Mouse (Mus musculus): ENCODE measurements around the gene Rnf152. TPM values are rescaled to one million over a fixed set of nuclear protein-coding genes. Genes with fewer than 3 reads are reported as not detected.
A peak's percentile ranks its signal among the peaks of the same experiment; 100 is the strongest.

The Rnf152 gene
- 1 to 10 TPM; 2.6 TPM for total RNA-seq (2021)
- long read RNA-seq, experiment 1, partial matches to known transcripts = 0 of 1 reads
- long read RNA-seq, experiment 1, other reads (novel, unspliced or antisense) = 1 of 1 reads
- long read RNA-seq, experiment 2 = 0 reads

GRCm38 (mm10) chr1:105356291-105357011 is at the start of gene Rnf152:
Gene Rnf152, minus strand, starts transcription at chr1:105356710.
- peak; percentile 32 to 47 for DNase-seq (ENCODE audit: low spot score in 2 of 2)

GRCm38 (mm10) chr1:105402853-105403252 is 46.3 kb upstream of the Rnf152 start:
- no peak for DNase-seq (ENCODE audit: low spot score in 2 of 2)

- DNase-seq (ENCODE audit: low spot score in 2 of 2) = no peak
These were observed 27.8 kb upstream of the Rnf152 start for GRCm38 (mm10) chr1:105384141-105384937.

GRCm38 (mm10) chr1:105377546-105377945 is 21.0 kb upstream of the Rnf152 start:
- DNase-seq (ENCODE audit: low spot score in 2 of 2) = no peak

GRCm38 (mm10) chr1:105374618-105375017 is 18.1 kb upstream of the Rnf152 start:
- no peak for DNase-seq (ENCODE audit: low spot score in 2 of 2)

GRCm38 (mm10) chr1:105362701-105363100 is 6.2 kb upstream of the Rnf152 start:
- DNase-seq (ENCODE audit: low spot score in 2 of 2) = no peak

- DNase-seq (ENCODE audit: low spot score in 2 of 2) = no peak
These were observed 2.4 kb upstream of the Rnf152 start for GRCm38 (mm10) chr1:105358896-105359295.

GRCm38 (mm10) chr1:105355910-105356290 is 610 bp downstream of the Rnf152 start:
- peak in 1 of 2 experiments; percentile 49 for DNase-seq (ENCODE audit: low spot score in 2 of 2)

- peak; percentile 26 to 58 for DNase-seq (ENCODE audit: low spot score in 2 of 2)
These were observed 1.3 kb downstream of the Rnf152 start for GRCm38 (mm10) chr1:105354901-105355891.

- no peak for DNase-seq (ENCODE audit: low spot score in 2 of 2)
These were observed 4.7 kb downstream of the Rnf152 start for GRCm38 (mm10) chr1:105351806-105352205.

GRCm38 (mm10) chr1:105342305-105342704 is 14.2 kb downstream of the Rnf152 start:
- DNase-seq (ENCODE audit: low spot score in 2 of 2) = no peak

GRCm38 (mm10) chr1:105340943-105341342 is 15.6 kb downstream of the Rnf152 start:
- no peak for DNase-seq (ENCODE audit: low spot score in 2 of 2)

GRCm38 (mm10) chr1:105337397-105337796 is 19.1 kb downstream of the Rnf152 start:
- DNase-seq (ENCODE audit: low spot score in 2 of 2) = no peak

- DNase-seq (ENCODE audit: low spot score in 2 of 2) = no peak
These were observed 20.4 kb downstream of the Rnf152 start for GRCm38 (mm10) chr1:105336096-105336495.

GRCm38 (mm10) chr1:105332087-105332731 is 24.3 kb downstream of the Rnf152 start:
- DNase-seq (ENCODE audit: low spot score in 2 of 2) = no peak

- DNase-seq (ENCODE audit: low spot score in 2 of 2) = no peak
These were observed 24.9 kb downstream of the Rnf152 start for GRCm38 (mm10) chr1:105331605-105332004.

- no peak for DNase-seq (ENCODE audit: low spot score in 2 of 2)
These were observed 25.8 kb downstream of the Rnf152 start for GRCm38 (mm10) chr1:105330581-105331320.

- DNase-seq (ENCODE audit: low spot score in 2 of 2) = no peak
These were observed 28.7 kb downstream of the Rnf152 start for GRCm38 (mm10) chr1:105327789-105328188.

- DNase-seq (ENCODE audit: low spot score in 2 of 2) = no peak
These were observed 31.9 kb downstream of the Rnf152 start for GRCm38 (mm10) chr1:105324636-105325035.

Measured in gastrocnemius, postnatal 4 days (tissue).